Mouse (Mus musculus) neural tube, embryonic 15.5 days (tissue): Measurements from ENCODE around the gene Samd4b. TPM values are rescaled to one million over a fixed set of nuclear protein-coding genes. Genes with fewer than 3 reads are reported as not detected.
"Not testable (repeated sequence)": the region's sequence is repeated elsewhere in the genome, so short reads cannot be mapped to it uniquely, and the experiment has no call there.

ENCODE experiments used
- ATAC-seq: fragments of 200-750 bp; cut with Nextera tagmentation; 2 replicates; pipeline ENCODE4 v1.8.0; 2017; ENCODE audit warnings: mild to moderate bottlenecking, moderate TSS enrichment, moderate library complexity; ENCODE audit not compliant: low FRiP score
- H3K27ac ChIP-seq: fragments of 300-500 bp; sonication (generic); replicated peaks from 2 replicates; pipeline ENCODE4 v1.5.1; 2015; ENCODE audit warnings: mild to moderate bottlenecking, inconsistent platforms
- H3K27me3 ChIP-seq: fragments of 300-500 bp; sonication (generic); replicated peaks from 2 replicates; pipeline ENCODE4 v1.6.1; 2015; ENCODE audit warnings: inconsistent platforms
- H3K36me3 ChIP-seq: fragments of 300-500 bp; sonication (generic); 2 replicates; pipeline ENCODE4 v1.6.1; 2015; ENCODE audit warnings: inconsistent platforms
- H3K4me1 ChIP-seq: fragments of 300-500 bp; sonication (generic); 2 replicates; pipeline ENCODE4 v1.6.1; 2015; ENCODE audit warnings: inconsistent platforms
- H3K4me2 ChIP-seq: fragments of 300-500 bp; sonication (generic); 2 replicates; pipeline ENCODE4 v1.6.1; 2015; ENCODE audit warnings: inconsistent platforms, mild to moderate bottlenecking, moderate library complexity
- H3K4me3 ChIP-seq: fragments of 300-500 bp; sonication (generic); replicated peaks from 2 replicates; pipeline ENCODE4 v1.5.1; 2015; ENCODE audit warnings: mild to moderate bottlenecking, inconsistent platforms
- H3K9ac ChIP-seq: fragments of 300-500 bp; sonication (generic); replicated peaks from 2 replicates; pipeline ENCODE4 v1.6.1; 2015; ENCODE audit warnings: mild to moderate bottlenecking, inconsistent platforms
- H3K9me3 ChIP-seq: fragments of 300-500 bp; sonication (generic); replicated peaks from 2 replicates; pipeline ENCODE4 v1.6.1; 2016; ENCODE audit warnings: inconsistent platforms
- WGBS: fragments of 180-500 bp; shearing (Covaris S2); methylation state at CpG from one replicate; pipeline ENCODE4 v1.1.7; 2015; ENCODE audit warnings: mixed read lengths; 5-methylcytosine and 5-hydroxymethylcytosine counted together
- polyA plus RNA-seq: library from polyadenylated mRNA; unstranded; fragments of >200 nt; fragmentation: Nextera tagmentation; extraction: Ambion mirVana; gene quantifications from 2 replicates; pipeline ENCODE4 v1.2.1, GENCODE M21; 2015

Gene Samd4b
- polyA plus RNA-seq, 1 experiment from 2014 or later = 20.3 TPM

DNA sequence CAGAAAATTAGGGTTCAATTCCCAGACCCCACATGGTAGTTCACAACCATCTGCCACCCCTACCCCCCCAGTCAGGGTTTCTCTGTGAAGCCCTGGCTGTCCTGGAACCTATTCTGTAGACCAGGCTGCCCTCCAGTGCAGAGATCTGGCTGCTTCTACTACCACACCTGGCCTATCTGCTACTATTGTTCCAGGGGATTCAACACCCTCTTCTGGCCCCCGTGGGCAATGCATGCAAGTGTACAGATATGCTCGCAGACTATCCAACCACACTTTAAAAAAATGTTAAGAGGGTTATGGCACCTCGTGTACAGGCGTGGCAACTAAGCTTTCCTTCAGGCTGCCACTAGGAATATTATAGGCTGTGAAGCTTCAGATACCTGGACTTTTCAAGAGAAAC is 185.1 kb downstream of the Samd4b start:
- H3K36me3 ChIP-seq = peaks cover 82% of the 10 kb centered on the region
- no peaks in the 10 kb centered on the region for H3K27me3 ChIP-seq
- no peaks in the 10 kb centered on the region for H3K4me1 ChIP-seq
- H3K27ac ChIP-seq = no peak overlapping the region
- no peaks in the 10 kb centered on the region for H3K9me3 ChIP-seq
- 93% methylated on average over 4 of the region's 4 CpGs for WGBS
- H3K4me2 ChIP-seq = no peak overlapping the region
- no peak overlapping the region for H3K4me3 ChIP-seq
- ATAC-seq = no peak
- H3K9ac ChIP-seq = no peak overlapping the region

DNA sequence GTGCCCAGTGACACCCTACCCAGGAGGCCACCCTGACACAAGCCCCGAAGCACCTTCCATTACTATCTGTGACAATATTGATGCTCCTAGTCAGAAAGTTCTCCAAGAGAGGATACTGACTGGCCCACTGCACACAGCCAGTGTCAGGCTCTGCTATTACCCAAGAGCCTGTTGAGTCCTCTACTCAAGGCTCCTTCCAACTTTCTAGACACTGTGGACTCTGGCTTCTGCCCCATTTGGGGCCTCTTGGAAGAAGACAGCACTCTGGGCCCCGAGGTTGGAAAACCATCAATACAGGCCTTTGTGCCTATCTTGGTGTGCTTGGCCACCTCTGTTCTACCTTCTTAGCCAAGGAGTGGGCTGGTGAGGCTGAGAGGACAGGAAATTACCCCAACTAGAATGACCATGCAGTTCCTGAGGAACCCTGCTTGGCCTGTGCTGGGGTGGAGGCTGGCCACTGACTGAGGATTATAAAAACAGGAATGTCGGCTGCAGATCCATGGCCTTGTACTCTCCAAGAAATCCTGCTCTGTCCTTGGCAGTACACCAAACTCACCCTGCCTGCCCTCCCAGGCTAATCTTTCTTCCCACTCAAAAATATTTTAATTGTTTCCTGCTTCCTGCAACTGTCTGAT is 187.0 kb downstream of the Samd4b start:
- Histone ChIP-seq H3K9me3 (no peaks in the 10 kb centered on the region), H3K27me3 (no peaks in the 10 kb centered on the region), H3K27ac (no peak overlapping the region), H3K9ac (no peak overlapping the region), H3K4me2 (no peak overlapping the region), H3K36me3 (peaks cover 84% of the 10 kb centered on the region), H3K4me3 (no peak overlapping the region), H3K4me1 (no peaks in the 10 kb centered on the region)
- ATAC-seq = no peak
- WGBS = 93% methylated on average over 3 of the region's 3 CpGs

- no peaks in the 10 kb centered on the region for H3K4me1 ChIP-seq
- peaks cover 93% of the 10 kb centered on the region for H3K36me3 ChIP-seq
- H3K4me2 ChIP-seq = no peak overlapping the region
- H3K9me3 ChIP-seq = no peaks in the 10 kb centered on the region
- H3K9ac ChIP-seq = no peak overlapping the region
- H3K4me3 ChIP-seq = no peak overlapping the region
- H3K27me3 ChIP-seq = no peaks in the 10 kb centered on the region
- no peak overlapping the region for H3K27ac ChIP-seq
- ATAC-seq = no peak
- 90% methylated on average over 3 of the region's 3 CpGs for WGBS
These were observed 196.0 kb downstream of the Samd4b start for GRCm38 (mm10) chr7:28401942-28402341.

- ATAC-seq = no peak
- Histone ChIP-seq H3K27me3 (no peaks in the 10 kb centered on the region), H3K36me3 (peaks cover 92% of the 10 kb centered on the region), H3K4me3 (no peak overlapping the region), H3K4me2 (no peak overlapping the region), H3K4me1 (no peaks in the 10 kb centered on the region), H3K9me3 (no peaks in the 10 kb centered on the region), H3K9ac (no peak overlapping the region), H3K27ac (no peak overlapping the region)
- WGBS = 100% methylated on average over 1 of the region's 1 CpGs
These were observed 196.9 kb downstream of the Samd4b start for GRCm38 (mm10) chr7:28401030-28401429.

DNA sequence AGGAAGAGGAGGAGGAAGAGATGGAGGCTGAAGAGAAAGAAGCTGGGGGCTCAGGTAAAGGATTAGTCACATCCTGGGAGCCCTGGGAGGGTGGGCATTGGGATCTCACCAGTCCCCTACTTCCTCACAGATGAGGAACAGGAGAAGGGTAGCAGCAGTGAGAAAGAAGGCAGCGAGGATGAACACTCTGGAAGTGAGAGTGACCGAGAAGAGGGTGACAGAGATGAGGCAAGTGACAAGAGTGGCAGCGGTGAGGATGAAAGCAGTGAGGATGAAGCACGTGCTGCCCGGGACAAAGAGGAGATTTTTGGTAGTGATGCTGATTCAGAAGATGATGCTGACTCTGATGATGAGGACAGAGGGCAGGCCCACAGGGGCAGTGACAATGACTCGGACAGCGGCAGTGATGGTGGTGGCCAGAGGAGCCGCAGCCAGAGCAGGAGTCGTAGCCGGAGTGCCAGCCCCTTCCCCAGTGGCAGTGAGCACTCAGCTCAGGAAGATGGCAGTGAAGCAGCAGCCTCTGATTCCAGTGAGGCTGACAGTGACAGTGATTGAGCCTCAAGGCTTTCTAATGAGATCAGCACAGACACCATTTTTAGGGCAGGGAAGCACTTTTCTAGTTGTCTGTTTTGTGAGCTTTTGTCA is 199.1 kb downstream of the Samd4b start:
- Histone ChIP-seq H3K4me1 (peaks cover 7% of the 10 kb centered on the region), H3K9me3 (no peaks in the 10 kb centered on the region), H3K4me2 (no peak overlapping the region), H3K36me3 (peaks cover 83% of the 10 kb centered on the region), H3K4me3 (no peak overlapping the region), H3K27ac (no peak overlapping the region), H3K27me3 (no peaks in the 10 kb centered on the region), H3K9ac (no peak overlapping the region)
- ATAC-seq = no peak
- WGBS = 92% methylated on average over 10 of the region's 10 CpGs

DNA sequence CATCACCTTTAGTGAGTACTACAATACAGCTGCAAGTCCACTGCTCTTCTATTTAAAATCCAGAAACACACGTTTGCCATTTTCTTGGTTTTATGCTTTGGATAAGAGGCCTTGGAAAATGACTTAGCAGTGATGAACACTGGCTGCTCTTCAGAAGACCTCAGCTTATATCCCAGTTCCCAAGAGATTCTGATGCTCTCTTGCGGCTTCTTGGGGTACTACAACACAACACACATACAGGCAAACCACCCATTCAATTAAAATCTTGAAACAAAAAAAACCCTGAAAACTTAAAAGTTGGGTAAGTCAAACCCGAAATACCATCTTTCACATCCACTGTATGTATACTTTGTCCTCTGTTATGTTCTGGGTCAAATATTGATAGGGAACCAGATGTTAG is 199.9 kb downstream of the Samd4b start:
- Histone ChIP-seq H3K27ac (no peak overlapping the region), H3K4me1 (peaks cover 13% of the 10 kb centered on the region), H3K27me3 (no peaks in the 10 kb centered on the region), H3K9me3 (no peaks in the 10 kb centered on the region), H3K4me2 (no peak overlapping the region), H3K9ac (no peak overlapping the region), H3K36me3 (peaks cover 75% of the 10 kb centered on the region), H3K4me3 (no peak overlapping the region)
- 68% methylated on average over 3 of the region's 3 CpGs for WGBS
- ATAC-seq = no peak

GRCm38 (mm10) chr7:28395425-28395824 is 202.5 kb downstream of the Samd4b start:
- no peak overlapping the region for H3K9ac ChIP-seq
- H3K4me1 ChIP-seq = peaks cover 24% of the 10 kb centered on the region
- no peak for ATAC-seq
- no peak overlapping the region for H3K4me2 ChIP-seq
- H3K27me3 ChIP-seq = no peaks in the 10 kb centered on the region
- no peak overlapping the region for H3K27ac ChIP-seq
- WGBS = 94% methylated on average over 4 of the region's 4 CpGs
- H3K9me3 ChIP-seq = no peaks in the 10 kb centered on the region
- no peak overlapping the region for H3K4me3 ChIP-seq
- H3K36me3 ChIP-seq = peaks cover 54% of the 10 kb centered on the region

DNA sequence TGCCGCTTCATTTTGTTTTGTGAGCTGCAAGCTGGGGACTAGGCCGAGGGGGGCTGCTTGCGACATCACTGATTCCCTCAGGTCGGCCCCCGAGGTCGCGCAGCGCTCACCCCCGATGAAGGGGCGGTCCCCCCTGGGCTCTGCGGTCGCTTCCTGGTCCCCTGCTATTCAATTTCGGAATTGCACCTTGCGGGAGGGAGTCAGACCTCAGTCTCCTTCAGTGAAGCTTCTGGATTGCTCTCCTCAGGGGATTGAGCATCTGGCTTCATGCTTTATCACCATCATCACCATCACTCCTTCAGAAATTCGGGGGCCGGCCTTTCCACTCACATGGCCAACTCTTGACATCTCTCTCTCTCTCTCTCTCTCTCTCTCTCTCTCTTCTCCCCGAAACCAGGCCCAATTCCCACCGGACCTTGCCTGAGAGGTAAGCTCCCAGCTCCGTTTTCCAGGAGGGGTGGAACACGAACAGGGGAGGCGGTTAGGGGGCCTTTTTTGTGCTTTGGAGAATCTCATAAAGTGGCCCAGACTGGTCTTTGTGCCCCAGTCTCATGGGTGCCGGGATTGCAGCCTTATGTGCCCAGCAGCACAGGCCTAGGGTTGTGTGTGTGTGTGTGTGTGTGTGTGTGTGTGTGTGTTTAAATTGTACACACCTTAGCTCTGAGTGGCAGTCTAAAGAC is 204.5 kb downstream of the Samd4b start:
- H3K4me1 ChIP-seq = peaks cover 24% of the 10 kb centered on the region
- peak overlapping the region; percentile 86 for H3K27ac ChIP-seq
- H3K27me3 ChIP-seq = no peaks in the 10 kb centered on the region
- H3K4me3 ChIP-seq = peak overlapping the region; percentile 99
- WGBS = 5% methylated on average over 22 of the region's 22 CpGs
- H3K9ac ChIP-seq = peak overlapping the region; percentile 89
- H3K36me3 ChIP-seq = peaks cover 54% of the 10 kb centered on the region
- peak overlapping the region; percentile 93 for H3K4me2 ChIP-seq
- no peak; the same call in 1 of the 2 replicates for ATAC-seq
- H3K9me3 ChIP-seq = no peaks in the 10 kb centered on the region

DNA sequence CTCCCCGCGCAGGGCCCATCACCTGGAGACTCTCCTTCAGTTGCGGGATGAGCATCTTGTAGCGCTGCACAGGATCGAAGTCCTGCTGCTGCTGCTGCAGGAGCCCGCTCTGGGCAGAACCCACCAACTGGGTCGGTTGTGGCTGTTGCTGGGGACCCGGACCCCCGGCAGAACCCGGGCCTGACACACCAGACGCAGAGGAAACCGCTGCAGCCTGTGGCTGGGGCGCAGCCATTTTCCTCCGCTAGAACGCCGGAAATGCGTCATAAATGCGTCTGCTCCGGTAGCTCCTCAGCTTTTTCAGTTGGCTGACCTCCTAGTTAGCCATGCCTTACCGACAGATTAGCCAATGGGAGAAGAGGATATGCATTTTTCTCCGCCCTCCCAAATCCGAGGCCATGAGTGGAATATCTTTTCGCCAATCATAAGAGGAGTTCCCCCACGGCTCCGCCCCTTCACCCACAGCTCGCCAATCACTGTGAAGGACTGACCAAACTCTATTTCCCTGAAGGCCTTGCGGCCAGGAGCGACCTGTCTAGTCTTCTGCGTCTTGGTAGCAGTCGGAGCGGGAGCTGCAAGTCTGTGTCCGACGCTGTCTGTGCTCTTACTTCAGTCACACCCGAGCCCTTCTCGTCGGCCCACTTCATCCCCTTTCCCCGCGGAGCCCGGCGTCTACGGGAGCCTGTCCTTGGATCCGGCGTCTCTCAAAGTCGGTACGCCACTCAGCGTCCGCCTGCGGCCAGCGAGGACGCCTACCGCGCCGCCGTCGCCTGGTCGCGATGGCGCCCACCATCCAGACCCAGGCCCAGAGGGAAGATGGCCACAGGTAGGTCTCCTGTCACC is 205.3 kb downstream of the Samd4b start, which contains the start of the genes Med29 and Paf1:
Gene Med29, minus strand, starts transcription at position 280 of the 843 bp plus-strand sequence.
Gene Paf1, plus strand, starts transcription at position 523 of the 843 bp plus-strand sequence.
- no peaks in the 10 kb centered on the region for H3K27me3 ChIP-seq
- peak within 1 kb of the TSS; percentile 86 for H3K27ac ChIP-seq
- WGBS = under 1% methylated on average over 58 of the region's 58 CpGs
- H3K36me3 ChIP-seq = peaks cover 54% of the 10 kb centered on the region
- peak; percentile 97 for ATAC-seq
- peak within 1 kb of the TSS; percentile 93 for H3K4me2 ChIP-seq
- peak within 1 kb of the TSS; percentile 99 for H3K4me3 ChIP-seq
- H3K9ac ChIP-seq = peak within 1 kb of the TSS; percentile 89
- peaks cover 24% of the 10 kb centered on the region for H3K4me1 ChIP-seq
- no peaks in the 10 kb centered on the region for H3K9me3 ChIP-seq

GRCm38 (mm10) chr7:28390331-28390730 is 207.6 kb downstream of the Samd4b start:
- ATAC-seq = no peak
- Histone ChIP-seq H3K36me3 (peaks cover 48% of the 10 kb centered on the region), H3K27me3 (no peaks in the 10 kb centered on the region), H3K4me2 (no peak overlapping the region), H3K27ac (no peak overlapping the region), H3K9ac (no peak overlapping the region), H3K4me1 (peaks cover 24% of the 10 kb centered on the region), H3K9me3 (no peaks in the 10 kb centered on the region), H3K4me3 (no peak overlapping the region)
- 95% methylated on average over 3 of the region's 3 CpGs for WGBS

DNA sequence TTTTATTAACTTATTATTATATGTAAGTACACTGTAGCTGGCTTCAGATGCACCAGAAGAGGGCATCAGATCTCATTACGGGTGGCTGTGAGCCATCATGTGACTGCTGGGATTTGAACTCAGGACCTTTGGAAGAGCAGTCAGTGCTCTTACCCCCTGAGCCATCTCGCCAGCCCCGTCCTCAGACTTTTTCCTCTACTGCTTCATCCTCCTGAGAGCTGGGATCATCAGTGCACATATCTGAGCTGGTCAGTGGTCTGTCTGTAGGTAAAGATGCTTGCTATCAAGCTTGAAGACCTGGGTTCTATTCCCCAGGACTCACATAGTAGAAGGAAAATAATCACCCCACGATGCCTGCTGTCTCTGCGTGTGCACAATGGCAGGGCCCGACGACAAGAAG is 210.6 kb downstream of the Samd4b start:
- H3K4me2 ChIP-seq, H3K4me3 ChIP-seq, ATAC-seq, H3K27ac ChIP-seq, H3K9ac ChIP-seq, H3K9me3 ChIP-seq, H3K27me3 ChIP-seq: not testable (repeated sequence)
- 90% methylated on average over 7 of the region's 7 CpGs for WGBS
- peaks cover 42% of the 10 kb centered on the region for H3K36me3 ChIP-seq
- H3K4me1 ChIP-seq = peaks cover 22% of the 10 kb centered on the region
